Mouse (Mus musculus) embryo, embryonic 11 days (tissue): ENCODE measurements at regions not wholly inside any gene's neighbourhood (a gene's known extent, or its start where the extent isn't known, plus 50 kb on each side); places are given as distances from the start of the nearest gene placed in this dataset.

Experiments
- DNase-seq: peaks from one replicate; pipeline ENCODE4 v3.0.0-alpha.2; 2015

GRCm38 (mm10) chr13:90584766-90585165, 320.4 kb downstream of the Atp6ap1l start:
- DNase-seq = no peak

DNA sequence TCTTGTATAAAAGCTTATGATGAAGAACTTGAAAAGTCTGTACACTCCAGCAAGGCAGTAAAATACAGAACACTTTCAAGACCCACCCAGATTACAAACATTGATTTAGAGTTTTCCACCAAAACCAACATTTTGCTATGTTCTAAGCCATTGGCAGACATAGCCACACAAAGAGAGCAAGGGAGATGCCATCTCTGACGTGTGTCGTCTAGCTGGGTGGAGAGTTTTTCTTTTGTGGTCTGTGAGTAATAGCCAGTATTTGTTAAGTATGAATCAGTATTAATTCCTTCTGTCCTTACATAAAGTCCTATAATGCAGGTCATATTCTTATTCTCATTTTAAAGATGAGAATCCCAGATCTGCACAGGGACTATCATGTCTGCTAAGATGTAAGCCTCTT, 329.8 kb downstream of the Atp6ap1l start:
- DNase-seq = no peak

DNA sequence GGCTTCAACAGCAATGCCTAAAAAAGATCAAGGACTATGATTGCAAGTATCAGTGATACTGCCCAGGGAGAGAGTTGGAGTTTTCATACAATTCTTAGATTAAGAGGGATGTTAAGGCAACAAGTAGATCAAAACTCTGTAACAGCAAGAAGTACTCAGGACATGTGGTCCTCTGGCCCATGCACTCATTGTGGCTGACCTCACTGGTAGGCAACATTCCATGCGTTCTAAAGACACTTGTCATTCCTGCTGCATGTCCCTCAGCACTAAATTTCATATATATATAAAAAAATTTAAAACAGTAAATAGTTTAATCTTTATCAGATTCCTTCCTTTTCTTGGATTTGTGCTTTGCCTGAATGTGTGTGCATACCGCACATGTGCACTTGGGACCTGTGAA, 332.6 kb downstream of the Atp6ap1l start:
- no peak for DNase-seq

DNA sequence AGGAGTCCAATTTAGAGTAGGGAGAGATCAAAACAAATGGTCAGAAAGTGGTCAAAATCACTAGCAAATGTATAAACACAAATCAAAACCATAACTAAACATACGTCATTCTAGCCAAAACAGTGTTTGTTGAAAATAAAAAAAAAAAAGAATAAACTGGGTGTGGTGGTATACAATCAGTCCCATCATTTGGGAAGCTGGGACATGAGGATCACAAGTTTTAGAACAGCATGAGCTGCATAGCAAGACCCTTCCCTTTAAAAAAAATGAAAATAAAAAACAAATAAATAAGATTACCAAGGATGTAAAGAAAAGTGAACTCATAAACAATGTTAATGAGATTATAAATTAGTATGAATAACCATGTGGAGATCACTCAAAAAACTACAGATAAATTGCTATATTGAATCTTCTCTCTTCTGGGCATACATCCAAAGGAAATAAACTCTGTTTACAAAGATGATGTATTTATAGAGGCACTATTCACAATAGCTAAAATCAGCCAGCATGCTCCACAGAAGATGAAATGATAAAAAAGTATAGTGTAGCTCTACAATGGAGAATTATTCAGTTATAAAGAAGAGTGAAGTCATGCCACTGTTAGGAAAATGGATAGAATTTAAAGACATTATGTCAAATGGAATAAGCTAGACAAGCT, 341.8 kb downstream of the Atp6ap1l start:
- no peak for DNase-seq

DNA sequence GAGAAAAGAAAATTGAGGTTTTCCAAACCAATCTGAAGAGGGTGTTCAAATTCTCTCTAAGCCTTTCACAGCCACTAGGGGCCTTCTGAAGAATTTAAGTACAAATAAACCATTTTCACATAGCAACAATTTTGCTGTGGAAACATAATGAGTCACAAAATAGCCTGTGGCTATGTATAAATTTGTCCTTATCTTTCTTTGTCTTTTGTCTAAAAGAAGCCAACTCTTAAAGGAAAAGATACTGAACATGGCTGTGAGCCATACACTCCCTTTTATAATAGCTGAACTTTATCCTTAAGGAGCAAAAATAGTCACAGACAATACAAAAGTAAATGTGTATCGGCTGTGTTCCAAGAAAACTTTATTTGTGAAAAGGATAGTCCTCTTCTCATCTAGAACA, 345.1 kb downstream of the Atp6ap1l start:
- DNase-seq = no peak

DNA sequence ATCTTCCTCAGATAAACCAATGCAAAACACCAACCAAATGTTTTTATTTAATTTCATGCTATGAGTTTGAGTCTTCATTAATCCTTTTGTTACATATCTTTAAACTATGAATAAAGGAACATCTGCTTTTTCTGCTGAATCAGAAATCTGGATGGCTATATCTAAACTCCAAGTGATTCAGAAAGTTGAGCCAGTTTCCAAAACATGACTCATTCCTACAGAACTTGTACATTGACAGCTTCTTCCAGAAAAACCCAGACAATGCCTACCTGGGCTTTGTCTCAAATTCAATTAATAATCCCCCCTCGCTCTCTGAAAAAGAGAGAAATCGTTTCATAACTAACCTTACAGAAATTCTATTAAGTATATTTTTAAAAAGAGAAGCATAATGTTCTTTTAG, 345.7 kb downstream of the Atp6ap1l start:
- DNase-seq = no peak

DNA sequence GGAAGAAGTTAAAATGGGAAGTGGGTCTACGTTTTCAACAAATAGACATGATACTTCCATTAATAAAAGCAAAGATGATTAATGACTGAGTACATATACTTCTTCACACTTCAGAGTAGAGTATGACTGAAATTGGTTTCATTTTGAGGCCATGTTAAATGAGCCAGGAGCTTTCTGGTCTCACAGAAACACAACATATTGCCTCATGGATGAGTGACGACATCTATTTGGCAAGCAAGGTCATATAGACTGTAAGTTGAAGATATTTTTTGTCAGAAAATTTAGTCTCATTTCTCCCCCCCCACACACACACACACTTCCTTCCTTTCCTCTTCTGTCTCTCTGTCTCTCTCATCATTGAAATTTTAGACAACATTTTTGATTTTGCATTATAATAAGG, 354.0 kb downstream of the Atp6ap1l start:
- no peak for DNase-seq

GRCm38 (mm10) chr13:90546288-90547035, 358.7 kb downstream of the Atp6ap1l start:
- no peak for DNase-seq

GRCm38 (mm10) chr13:90545816-90546215, 359.3 kb downstream of the Atp6ap1l start:
- DNase-seq = no peak

DNA sequence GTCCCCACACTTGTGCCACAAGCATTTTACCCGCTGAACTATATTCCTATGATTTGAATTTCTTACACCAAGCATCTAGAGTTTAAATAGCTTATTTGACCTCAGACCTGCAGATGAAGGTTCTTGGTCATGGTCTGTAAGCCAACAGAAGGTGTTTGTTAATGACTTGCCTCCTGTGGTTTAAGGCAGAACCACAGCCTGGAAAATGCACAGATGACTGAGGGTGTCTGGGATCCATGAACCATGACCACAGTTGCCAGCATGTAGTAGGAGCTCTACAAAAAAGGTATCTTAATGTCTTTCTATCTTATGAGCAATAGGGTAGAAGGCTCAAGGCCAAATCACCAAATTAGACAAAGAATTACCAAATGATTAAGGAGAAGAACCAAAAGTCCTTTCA, 367.6 kb downstream of the Atp6ap1l start:
- DNase-seq = no peak

DNA sequence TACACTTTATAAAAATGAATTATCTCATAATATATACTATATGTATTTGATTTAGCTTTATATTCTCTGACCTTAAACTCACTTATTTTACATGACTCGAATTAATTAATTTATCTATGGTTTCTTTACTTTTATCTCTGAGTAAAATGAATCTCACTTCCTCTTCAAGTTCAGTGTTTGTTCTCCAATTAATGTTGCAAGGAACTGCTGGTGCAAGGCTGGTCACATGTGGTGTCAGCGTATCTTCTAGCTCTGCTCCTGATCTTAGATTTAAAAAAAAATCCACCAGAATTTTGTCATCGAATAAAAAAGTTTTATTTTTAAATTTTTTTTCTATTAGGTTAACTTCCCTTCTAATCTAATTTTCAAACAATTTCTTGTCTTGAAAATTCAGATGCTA, 378.2 kb downstream of the Atp6ap1l start:
- no peak for DNase-seq

- no peak for DNase-seq
Observed at GRCm38 (mm10) chr13:90525801-90526200, 379.4 kb downstream of the Atp6ap1l start.

DNA sequence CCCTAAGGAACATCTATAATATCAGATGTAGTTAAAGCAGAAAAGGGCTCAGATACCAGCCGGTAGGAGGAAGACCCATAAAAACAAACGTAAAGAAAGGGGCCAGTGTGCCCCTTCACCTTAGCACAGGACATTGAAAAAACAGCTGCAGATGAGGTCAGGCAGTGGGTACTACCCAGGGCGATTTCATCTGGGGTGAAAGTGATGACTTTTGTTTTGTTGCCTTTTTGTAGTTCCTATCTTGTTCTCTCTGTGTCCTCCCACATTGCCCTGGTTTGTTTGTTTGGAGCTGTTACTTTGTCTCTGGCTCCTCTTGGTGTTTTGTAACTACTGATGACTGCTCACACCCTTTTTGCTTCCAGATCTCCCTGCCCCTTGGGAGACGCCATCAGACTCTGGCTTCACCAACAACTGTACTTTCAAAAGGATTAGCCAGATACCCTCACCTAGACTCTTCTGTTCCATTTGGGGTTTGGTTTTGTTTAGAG, 383.4 kb downstream of the Atp6ap1l start:
- no peak for DNase-seq

GRCm38 (mm10) chr13:90520992-90521757, 384.0 kb downstream of the Atp6ap1l start:
- peak; percentile 27 for DNase-seq

DNA sequence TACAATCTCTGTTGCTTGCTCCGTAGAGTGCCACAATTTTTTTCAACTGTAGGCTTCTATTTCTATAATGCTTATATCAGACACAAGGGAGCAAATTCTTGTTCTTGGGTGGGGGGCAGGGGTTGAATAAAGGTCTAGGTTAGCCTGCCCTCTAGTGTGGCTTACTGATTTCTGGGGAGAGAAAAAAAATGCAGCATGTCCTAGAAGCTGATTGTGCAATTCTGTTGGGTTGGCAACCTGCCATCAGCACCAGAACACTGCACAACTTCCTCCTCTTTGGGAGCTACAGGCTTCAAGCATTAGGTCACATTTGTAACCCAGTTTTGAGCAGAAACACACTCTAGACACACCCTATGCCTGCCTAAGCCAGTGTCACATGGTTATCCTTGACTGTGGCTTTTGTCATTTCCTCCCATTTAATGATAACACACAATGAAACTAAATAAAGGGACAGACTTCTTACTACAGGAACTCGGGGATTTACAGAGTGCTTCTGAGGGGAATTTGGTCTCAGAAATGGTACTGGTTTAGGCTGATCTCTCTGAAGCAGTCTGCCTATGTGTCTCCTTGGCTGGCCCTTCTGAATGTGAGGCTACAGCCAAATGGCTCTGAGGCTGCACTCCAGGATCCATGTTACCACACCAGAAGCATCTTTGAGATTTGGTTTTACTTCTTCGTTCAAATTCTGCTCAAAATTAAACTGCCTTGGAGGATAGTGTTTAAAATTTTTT, 389.2 kb downstream of the Atp6ap1l start:
- DNase-seq = peak; percentile 46

GRCm38 (mm10) chr13:90513867-90514266, 391.3 kb downstream of the Atp6ap1l start:
- no peak for DNase-seq

- DNase-seq = no peak
Observed at GRCm38 (mm10) chr13:90512786-90513401, 392.3 kb downstream of the Atp6ap1l start.

DNA sequence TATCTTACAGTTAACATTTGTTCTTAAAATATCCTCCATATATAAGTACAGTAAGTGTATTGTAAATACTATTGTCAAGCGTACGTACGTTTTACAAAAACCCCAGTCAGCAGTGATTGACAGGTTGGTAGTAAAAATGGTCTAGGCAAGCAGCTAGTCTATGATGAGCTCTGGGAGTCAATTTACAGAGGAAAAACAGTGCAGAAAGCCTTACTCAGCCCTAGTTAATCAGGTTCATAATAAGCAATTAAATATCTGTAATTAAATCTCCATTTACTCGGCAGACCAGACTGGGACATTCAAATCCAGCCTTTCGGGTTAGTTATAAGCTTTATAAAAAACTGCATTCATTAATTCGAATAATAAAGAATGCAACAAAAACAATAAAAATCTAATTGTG, 394.7 kb downstream of the Atp6ap1l start:
- no peak for DNase-seq

DNA sequence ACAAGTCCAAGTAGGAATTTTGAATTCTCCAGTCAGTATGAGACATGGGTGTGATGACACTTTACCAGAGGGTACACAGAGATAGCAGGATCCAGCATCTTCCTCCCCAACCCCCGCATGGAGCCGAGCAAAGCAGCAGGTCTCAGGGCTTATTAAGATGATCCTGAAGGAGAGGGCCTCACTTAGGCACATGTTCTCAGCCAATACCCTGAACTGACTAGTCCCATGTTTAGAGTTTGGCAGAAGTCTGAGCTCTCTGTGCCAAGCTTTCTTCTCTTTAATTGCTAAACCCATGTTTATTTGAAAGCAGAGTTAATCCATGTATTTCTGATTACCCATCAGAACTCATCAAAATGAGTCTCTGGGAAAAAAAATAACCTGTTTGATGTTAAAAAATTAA, 402.0 kb downstream of the Atp6ap1l start:
- no peak for DNase-seq

DNA sequence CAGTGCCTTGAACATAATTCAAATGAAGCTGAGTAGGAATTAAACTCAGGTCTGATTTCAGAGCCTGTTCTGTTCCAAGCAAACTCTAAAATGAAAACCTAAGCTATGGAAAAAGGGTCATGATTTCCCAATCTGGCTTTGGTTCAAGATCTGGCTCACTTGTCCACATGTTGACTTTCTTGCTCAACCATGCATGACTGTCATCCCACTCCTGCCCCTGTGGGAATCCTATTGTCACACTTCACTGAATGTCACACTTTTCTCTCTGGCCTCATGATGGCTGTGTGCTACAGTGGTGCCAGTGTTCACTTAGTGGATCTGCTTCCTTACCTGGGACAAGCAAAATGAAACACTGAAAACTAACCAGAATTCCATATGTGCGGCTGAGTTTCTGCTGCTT, 403.0 kb downstream of the Atp6ap1l start:
- no peak for DNase-seq

- DNase-seq = no peak
Observed at GRCm38 (mm10) chr13:90498978-90499377, 406.2 kb downstream of the Atp6ap1l start.

DNA sequence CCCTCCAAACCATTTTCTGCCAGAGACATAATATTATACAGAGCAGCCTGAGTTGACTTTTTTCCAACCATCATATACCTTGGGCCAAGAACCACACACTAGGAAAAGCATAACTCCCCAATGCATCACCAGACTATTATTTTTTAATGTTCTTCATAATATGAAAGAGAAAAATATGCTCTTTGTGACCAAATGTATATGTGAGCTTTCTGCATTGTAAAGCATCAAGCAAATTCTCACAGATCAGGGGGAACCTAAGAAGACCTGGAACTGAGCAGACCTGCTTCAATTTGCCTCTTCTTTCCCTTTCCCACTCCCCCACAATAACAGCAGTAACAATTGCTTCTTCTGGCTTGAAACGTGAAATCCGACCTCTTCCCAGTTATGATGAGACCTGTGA, 407.6 kb downstream of the Atp6ap1l start:
- DNase-seq = no peak

- DNase-seq = no peak
Observed at GRCm38 (mm10) chr13:90493696-90494095, 404.3 kb upstream of the Xrcc4 start.
